Mouse (Mus musculus): Measurements from ENCODE around the gene Ifi35. TPM values are rescaled to one million over a fixed set of nuclear protein-coding genes. Genes with fewer than 3 reads are reported as not detected.
"Not testable (repeated sequence)": the region's sequence is repeated elsewhere in the genome, so short reads cannot be mapped to it uniquely, and the experiment has no call there.

The Ifi35 gene
- polyA plus RNA-seq, 1 experiment from 2014 or later, result 2.3 TPM

GRCm38 (mm10) chr11:101431327-101431726 is 16.9 kb upstream of the Ifi35 start:
- H3K9me3 ChIP-seq, result no peaks in the 10 kb centered on the region
- H3K36me3 ChIP-seq, result peaks cover 66% of the 10 kb centered on the region
- H3K4me2 ChIP-seq (replicated peaks), result no peak overlapping the region
- WGBS, result 92% methylated on average over 9 of the region's 9 CpGs
- no peak overlapping the region for H3K4me3 ChIP-seq (replicated peaks)
- no peak overlapping the region for H3K9ac ChIP-seq (replicated peaks)
- H3K27ac ChIP-seq, result no peak overlapping the region
- H3K27me3 ChIP-seq, result no peaks in the 10 kb centered on the region
- peaks cover 11% of the 10 kb centered on the region for H3K4me1 ChIP-seq (replicated peaks)
- no peak for ATAC-seq

- Histone ChIP-seq H3K4me2 (replicated peaks) (no peak overlapping the region), H3K27ac (no peak overlapping the region), H3K4me3 (replicated peaks) (no peak overlapping the region), H3K9me3 (no peaks in the 10 kb centered on the region), H3K4me1 (replicated peaks) (no peaks in the 10 kb centered on the region), H3K27me3 (no peaks in the 10 kb centered on the region), H3K9ac (replicated peaks) (no peak overlapping the region), H3K36me3 (peaks cover 66% of the 10 kb centered on the region)
- WGBS, result 92% methylated on average over 13 of the region's 13 CpGs
- ATAC-seq, result no peak
Observed at GRCm38 (mm10) chr11:101433396-101433795, 14.8 kb upstream of the Ifi35 start.

DNA sequence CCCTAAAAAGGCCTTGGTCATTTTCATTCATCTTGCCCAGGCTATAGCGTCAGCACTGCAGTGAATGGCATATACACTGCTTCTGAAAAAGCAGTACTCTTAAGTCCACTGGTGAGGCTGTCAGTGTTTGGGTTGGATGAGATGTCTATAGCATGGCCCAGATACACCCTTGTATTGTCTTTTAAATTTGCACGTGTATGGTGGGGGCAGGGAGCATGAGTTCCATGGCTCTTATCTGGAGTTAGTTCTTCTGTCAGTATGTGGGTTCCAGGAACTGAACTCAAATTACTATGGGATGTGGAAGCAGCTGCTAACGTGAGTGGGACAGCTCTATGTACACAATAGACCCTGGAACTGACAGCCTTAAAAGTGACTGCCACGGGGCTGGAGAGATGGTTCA is 12.4 kb upstream of the Ifi35 start:
- no peak overlapping the region for H3K9ac ChIP-seq (replicated peaks)
- no peak for ATAC-seq
- H3K27ac ChIP-seq, result no peak overlapping the region
- H3K4me3 ChIP-seq (replicated peaks), result no peak overlapping the region
- no peaks in the 10 kb centered on the region for H3K27me3 ChIP-seq
- H3K36me3 ChIP-seq, result peaks cover 50% of the 10 kb centered on the region
- H3K4me1 ChIP-seq (replicated peaks), result no peaks in the 10 kb centered on the region
- H3K9me3 ChIP-seq, result no peaks in the 10 kb centered on the region
- no peak overlapping the region for H3K4me2 ChIP-seq (replicated peaks)
- WGBS, result 88% methylated on average over 4 of the region's 4 CpGs

- 35% methylated on average over 4 of the region's 4 CpGs for WGBS
- no peak overlapping the region for H3K27ac ChIP-seq
Observed at GRCm38 (mm10) chr11:101436916-101437315, 11.3 kb upstream of the Ifi35 start.

GRCm38 (mm10) chr11:101438006-101438405 is 10.2 kb upstream of the Ifi35 start:
- not testable (repeated sequence) for ATAC-seq; H3K4me1 ChIP-seq (replicated peaks); H3K9me3 ChIP-seq; H3K27me3 ChIP-seq; H3K27ac ChIP-seq; H3K4me2 ChIP-seq (replicated peaks); H3K4me3 ChIP-seq (replicated peaks); H3K9ac ChIP-seq (replicated peaks)
- 65% methylated on average over 3 of the region's 3 CpGs for WGBS
- H3K36me3 ChIP-seq, result peaks cover 31% of the 10 kb centered on the region

More at GRCm38 (mm10) chr11:101436916-101437315, 11.3 kb upstream of the Ifi35 start:
- no peaks in the 10 kb centered on the region for H3K9me3 ChIP-seq
- H3K4me3 ChIP-seq (replicated peaks), result no peak overlapping the region
- H3K9ac ChIP-seq (replicated peaks), result no peak overlapping the region
- no peak overlapping the region for H3K4me2 ChIP-seq (replicated peaks)
- no peaks in the 10 kb centered on the region for H3K4me1 ChIP-seq (replicated peaks)
- H3K27me3 ChIP-seq, result no peaks in the 10 kb centered on the region
- ATAC-seq, result no peak
- peaks cover 39% of the 10 kb centered on the region for H3K36me3 ChIP-seq

DNA sequence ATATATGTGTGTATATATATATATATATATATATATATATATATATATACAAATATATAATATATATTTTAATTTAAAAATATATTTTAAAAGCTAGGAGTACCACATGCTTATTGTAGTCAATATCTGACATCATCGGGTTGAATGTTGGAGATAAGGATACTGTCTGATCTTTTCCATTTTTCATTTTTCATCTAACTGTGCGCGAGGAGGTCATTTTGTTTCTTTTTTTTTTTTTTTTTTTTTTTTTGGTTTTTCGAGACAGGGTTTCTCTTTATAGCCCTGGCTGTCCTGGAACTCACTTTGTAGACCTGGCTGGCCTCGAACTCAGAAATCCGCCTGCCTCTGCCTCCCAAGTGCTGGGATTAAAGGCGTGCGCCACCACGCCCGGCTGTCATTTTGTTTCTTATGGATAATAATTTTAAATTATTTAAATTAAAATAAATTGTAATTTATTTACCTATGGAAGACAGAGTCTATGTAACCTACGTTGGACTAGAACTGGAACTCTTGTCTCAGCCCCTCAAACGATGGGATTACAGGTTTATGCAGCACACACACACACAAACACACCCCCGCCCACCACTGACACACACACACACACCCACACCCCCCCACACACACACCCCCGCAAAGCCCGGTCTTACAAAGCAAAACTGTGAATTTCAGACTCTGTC is 6.6 kb upstream of the Ifi35 start:
- H3K27ac ChIP-seq, result peak overlapping the region; percentile 56; the same call in 1 of the 2 replicates
- 39% methylated on average over 15 of the region's 15 CpGs for WGBS
- ATAC-seq; H3K9me3 ChIP-seq; H3K9ac ChIP-seq (replicated peaks); H3K27me3 ChIP-seq: not testable (repeated sequence)
- H3K4me3 ChIP-seq (replicated peaks), result peak overlapping the region; percentile 20; the same call in 1 of the 2 replicates
- peaks cover 23% of the 10 kb centered on the region for H3K4me1 ChIP-seq (replicated peaks)
- peaks cover 28% of the 10 kb centered on the region for H3K36me3 ChIP-seq
- H3K4me2 ChIP-seq (replicated peaks), result peak overlapping the region; percentile 38

GRCm38 (mm10) chr11:101442127-101442693 is 6.0 kb upstream of the Ifi35 start, which contains the start of gene Rpl27:
TSS of gene Rpl27 (plus strand) at chr11:101442298.
- under 1% methylated on average over 42 of the region's 42 CpGs for WGBS
- peak within 1 kb of the TSS; percentile 94 for H3K27ac ChIP-seq
- H3K9me3 ChIP-seq, result no peaks in the 10 kb centered on the region
- no peaks in the 10 kb centered on the region for H3K27me3 ChIP-seq
- H3K4me3 ChIP-seq (replicated peaks), result peak within 1 kb of the TSS; percentile 85
- peak within 1 kb of the TSS; percentile 92 for H3K4me2 ChIP-seq (replicated peaks)
- peak; percentile 99 for ATAC-seq
- peaks cover 23% of the 10 kb centered on the region for H3K4me1 ChIP-seq (replicated peaks)
- H3K36me3 ChIP-seq, result peaks cover 30% of the 10 kb centered on the region
- H3K9ac ChIP-seq (replicated peaks), result peak within 1 kb of the TSS; percentile 96

DNA sequence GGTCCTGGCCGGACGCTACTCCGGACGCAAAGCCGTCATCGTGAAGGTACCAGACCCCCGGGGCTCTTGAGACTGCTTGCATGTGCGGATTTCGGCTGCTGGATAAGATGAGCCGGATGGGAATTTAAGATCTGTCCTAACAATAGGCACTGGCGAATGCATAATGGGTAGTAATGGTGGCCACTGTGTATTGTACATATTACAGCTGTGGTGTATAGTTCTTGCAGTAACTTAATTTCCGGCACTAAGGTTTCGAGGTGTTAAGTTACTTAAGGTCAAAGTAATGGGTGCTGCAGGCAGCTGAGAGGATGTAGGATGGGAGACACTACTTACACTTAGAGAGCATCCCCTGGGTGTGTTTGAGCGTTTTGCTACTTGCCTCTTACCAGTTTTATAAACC is 5.4 kb upstream of the Ifi35 start:
- peak overlapping the region; percentile 94 for H3K27ac ChIP-seq
- peak overlapping the region; percentile 96 for H3K9ac ChIP-seq (replicated peaks)
- H3K36me3 ChIP-seq, result peaks cover 30% of the 10 kb centered on the region
- no peaks in the 10 kb centered on the region for H3K27me3 ChIP-seq
- no peaks in the 10 kb centered on the region for H3K9me3 ChIP-seq
- WGBS, result under 1% methylated on average over 14 of the region's 14 CpGs
- H3K4me1 ChIP-seq (replicated peaks), result peaks cover 23% of the 10 kb centered on the region
- peak overlapping the region; percentile 92 for H3K4me2 ChIP-seq (replicated peaks)
- no peak for ATAC-seq
- H3K4me3 ChIP-seq (replicated peaks), result peak overlapping the region; percentile 85

- H3K4me2 ChIP-seq (replicated peaks), result no peak overlapping the region
- no peak overlapping the region for H3K9ac ChIP-seq (replicated peaks)
- H3K27me3 ChIP-seq, result no peaks in the 10 kb centered on the region
- peaks cover 23% of the 10 kb centered on the region for H3K4me1 ChIP-seq (replicated peaks)
- H3K9me3 ChIP-seq, result no peaks in the 10 kb centered on the region
- no peak overlapping the region for H3K4me3 ChIP-seq (replicated peaks)
- WGBS, result 91% methylated on average over 1 of the region's 1 CpGs
- no peak overlapping the region for H3K27ac ChIP-seq
- peaks cover 30% of the 10 kb centered on the region for H3K36me3 ChIP-seq
- ATAC-seq, result no peak
Observed at GRCm38 (mm10) chr11:101446319-101446718, 1.9 kb upstream of the Ifi35 start.

- H3K27me3 ChIP-seq; H3K9ac ChIP-seq (replicated peaks); H3K27ac ChIP-seq; H3K9me3 ChIP-seq; H3K4me3 ChIP-seq (replicated peaks); ATAC-seq; H3K4me2 ChIP-seq (replicated peaks): not testable (repeated sequence)
- Histone ChIP-seq H3K36me3 (peaks cover 30% of the 10 kb centered on the region), H3K4me1 (replicated peaks) (peaks cover 23% of the 10 kb centered on the region)
- WGBS, result 89% methylated on average over 8 of the region's 8 CpGs
Observed at GRCm38 (mm10) chr11:101446860-101447259, 1.3 kb upstream of the Ifi35 start.

- Histone ChIP-seq H3K4me2 (replicated peaks) (no peak overlapping the region), H3K9me3 (no peaks in the 10 kb centered on the region), H3K27me3 (no peaks in the 10 kb centered on the region), H3K36me3 (peaks cover 30% of the 10 kb centered on the region), H3K4me1 (replicated peaks) (peaks cover 23% of the 10 kb centered on the region), H3K9ac (replicated peaks) (no peak overlapping the region), H3K27ac (no peak overlapping the region), H3K4me3 (replicated peaks) (no peak overlapping the region)
- no peak for ATAC-seq
- WGBS, result 91% methylated on average over 5 of the region's 5 CpGs
Observed at GRCm38 (mm10) chr11:101447786-101448185, 421 bp upstream of the Ifi35 start.

DNA sequence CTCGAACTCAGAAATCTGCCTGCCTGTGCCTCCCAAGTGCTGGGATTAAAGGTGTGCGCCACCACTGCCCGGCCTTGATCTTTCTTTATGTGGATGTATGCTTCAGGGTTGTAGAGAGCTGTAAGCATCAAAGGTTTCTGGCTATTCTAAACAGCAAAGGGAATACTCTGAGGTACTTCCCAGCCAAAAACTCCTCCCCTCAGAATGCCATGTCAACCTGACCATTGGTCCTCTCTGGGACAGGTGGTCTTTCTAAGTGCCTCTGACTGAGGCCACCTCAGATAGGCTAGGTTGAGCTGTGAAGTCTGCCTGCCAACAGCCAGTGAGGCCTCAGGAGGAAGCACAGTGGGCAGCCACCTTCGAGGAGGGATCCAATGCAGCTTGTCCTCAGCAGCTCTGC is 692 bp downstream of the Ifi35 start:
- Histone ChIP-seq H3K9ac (replicated peaks) (no peak overlapping the region), H3K9me3 (no peaks in the 10 kb centered on the region), H3K27me3 (no peaks in the 10 kb centered on the region), H3K27ac (no peak overlapping the region), H3K4me1 (replicated peaks) (peaks cover 12% of the 10 kb centered on the region), H3K36me3 (peaks cover 23% of the 10 kb centered on the region), H3K4me3 (replicated peaks) (no peak overlapping the region), H3K4me2 (replicated peaks) (no peak overlapping the region)
- no peak for ATAC-seq
- WGBS, result 88% methylated on average over 4 of the region's 4 CpGs
